11 mouse cellular contexts compared by ENCODE assay signal in the genomic region with DNA sequence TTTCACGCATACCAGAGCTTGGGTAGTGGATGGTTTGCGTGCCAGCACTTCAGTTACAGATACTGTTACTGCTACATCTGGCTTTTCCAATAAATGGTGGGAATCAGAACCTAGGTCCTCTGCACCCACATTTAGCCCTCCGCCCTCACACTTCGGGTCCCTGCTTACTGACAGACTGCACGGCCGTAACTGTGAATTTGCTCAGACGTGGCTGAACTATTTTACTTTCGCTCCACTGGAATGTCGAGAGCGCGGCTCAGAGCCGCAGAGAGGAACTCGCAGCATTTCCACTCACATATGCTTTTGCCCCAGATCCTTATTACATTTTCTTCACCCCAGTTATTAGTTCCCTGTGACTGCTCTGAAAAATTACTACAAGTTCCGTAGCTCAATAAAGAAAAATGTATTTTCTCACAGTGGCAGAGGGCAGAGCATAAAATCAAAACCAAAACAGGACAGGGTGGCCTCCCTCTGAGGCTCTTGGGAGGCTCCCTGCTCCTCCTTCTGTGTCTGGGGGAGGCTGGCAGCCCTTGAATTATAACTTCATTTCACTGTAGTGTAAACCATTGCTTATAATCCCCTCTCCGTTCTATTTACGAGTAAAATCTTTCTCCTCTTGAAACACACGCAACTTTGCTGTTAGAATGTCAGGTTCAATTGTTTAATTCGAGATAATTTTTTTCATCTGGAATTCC.
DNase-seq lines count a peak whose midpoint lies in the region; ATAC-seq and TF ChIP-seq lines count a peak whose summit lies in the region.
"Had no signal": no experiment of that assay in that cellular context is flagged by ENCODE, and none has a peak within 500 bp of the region (broad histone marks: within the 10 kb centered on the region; RNA-seq: fewer than 3 reads in every experiment).

No protein-coding gene starts in this region.

- 0 out of 2 replicates have a peak overlapping the region, but pooled peaks have one; percentile 10 for H3K9ac ChIP-seq in intestine, embryonic 14.5 days (ENCODE audit: low read length)
- H3K9ac ChIP-seq: neural tube, embryonic 12.5 days had no signal

- WGBS in intestine, embryonic 14.5 days: 37% methylated on average over 18 of the region's 18 CpGs

- TF ChIP-seq POLR2A in brain, embryonic 14.5 days (IDR thresholded peaks at IDR 0.05; ENCODE audit: borderline replicate concordance, extremely low read depth, insufficient read depth, insufficient read length, poor library complexity, severe bottlenecking): no peak

- no peak for DNase-seq in gastrocnemius, adult 2 months
- DNase-seq in gastrocnemius, postnatal 10 days: no peak
- DNase-seq in brain, embryonic 14.5 days (ENCODE audit: low read depth): peak; percentile 12
- peak; percentile 55 for DNase-seq in intestine, embryonic 14.5 days (ENCODE audit: low spot score)
- DNase-seq in lung, postnatal 14 days: peak; percentile 7
- no peak for DNase-seq in cerebellum, adult 18-20 months
- no peak for DNase-seq in adrenal gland, postnatal 25 days
- DNase-seq: thymus, postnatal 25 days had no signal

- H3K27ac ChIP-seq in gastrocnemius, adult 2 months: peak overlapping the region; percentile 24; the same call in 1 of the 2 replicates
- H3K27ac ChIP-seq in intestine, embryonic 14.5 days (ENCODE audit: low read depth): no peak overlapping the region
- H3K27ac ChIP-seq: neural tube, embryonic 12.5 days had no signal

- intact Hi-C loops in gastrocnemius, adult 2 months (cut with DNase I): no loop called here

- H3K9me3 ChIP-seq in intestine, embryonic 14.5 days (ENCODE audit: control insufficient read depth, low read length): no peaks in the 10 kb centered on the region
- H3K9me3 ChIP-seq: neural tube, embryonic 12.5 days had no signal

- H3K4me1 ChIP-seq in intestine, embryonic 14.5 days (replicated peaks; ENCODE audit: control insufficient read depth, insufficient read depth, low read length): no peaks in the 10 kb centered on the region
- H3K4me1 ChIP-seq: neural tube, embryonic 12.5 days had no signal

- H3K4me3 ChIP-seq in gastrocnemius, adult 2 months: peak overlapping the region; percentile 61
- peak overlapping the region; percentile 16 for H3K4me3 ChIP-seq in intestine, embryonic 14.5 days (ENCODE audit: low read depth, low read length)
- H3K4me3 ChIP-seq: erythroblast, embryonic 14.5 days; neural tube, embryonic 12.5 days had no signal

- H3K27me3 ChIP-seq in intestine, embryonic 14.5 days (replicated peaks; ENCODE audit: control insufficient read depth, insufficient read depth, low read length): no peaks in the 10 kb centered on the region
- H3K27me3 ChIP-seq: neural tube, embryonic 12.5 days had no signal

- no peak for TF ChIP-seq CTCF in gastrocnemius, adult 2 months (IDR thresholded peaks at IDR 0.05)
- no peak for TF ChIP-seq CTCF in brain, embryonic 14.5 days (IDR thresholded peaks at IDR 0.05; ENCODE audit: borderline replicate concordance, extremely low read depth, insufficient read depth, insufficient read length)

- no peak for ATAC-seq in intestine, embryonic 14.5 days (replicated peaks; ENCODE audit: low FRiP score, low TSS enrichment, low read depth)
- no peak for ATAC-seq in megakaryocyte-erythroid progenitor cell, adult 5-6 weeks (replicated peaks; ENCODE audit: low FRiP score, low TSS enrichment, poor library complexity, severe bottlenecking)

- no peaks in the 10 kb centered on the region for H3K36me3 ChIP-seq in intestine, embryonic 14.5 days (ENCODE audit: control insufficient read depth, insufficient read depth, low read length)
- H3K36me3 ChIP-seq: neural tube, embryonic 12.5 days had no signal

- peak overlapping the region; percentile 40 for H3K4me2 ChIP-seq in intestine, embryonic 14.5 days (ENCODE audit: low read length)
- H3K4me2 ChIP-seq: neural tube, embryonic 12.5 days had no signal

Comparison
In these comparisons a context has a peak if more than half of its experiments do, and no peak if none do; other contexts are left out.
1. DNase-seq: peak in brain, embryonic 14.5 days (single experiment), intestine, embryonic 14.5 days (single experiment) and lung, postnatal 14 days (single experiment); none in gastrocnemius, adult 2 months (single experiment), gastrocnemius, postnatal 10 days (single experiment), cerebellum, adult 18-20 months (0 of 2) and adrenal gland, postnatal 25 days (single experiment).